Mouse (Mus musculus) neural tube, embryonic 12.5 days (tissue): ENCODE results near the gene E130218I03Rik. TPM values are rescaled to one million over a fixed set of nuclear protein-coding genes. Genes with fewer than 3 reads are reported as not detected.

ENCODE experiments used
- ATAC-seq: fragments of 200-750 bp; cut with Nextera tagmentation; 2 replicates; pipeline ENCODE4 v1.8.0; 2017; ENCODE audit warnings: low read depth, mild to moderate bottlenecking, moderate TSS enrichment, moderate library complexity; ENCODE audit not compliant: low FRiP score
- H3K27ac ChIP-seq: fragments of 300-500 bp; sonication (generic); 2 replicates; pipeline ENCODE4 v1.5.1; 2016
- H3K27me3 ChIP-seq: fragments of 300-500 bp; sonication (generic); replicated peaks from 2 replicates; pipeline ENCODE4 v1.6.1; 2016; ENCODE audit warnings: mild to moderate bottlenecking
- H3K36me3 ChIP-seq: fragments of 300-500 bp; sonication (generic); 2 replicates; pipeline ENCODE4 v1.6.1; 2016; ENCODE audit warnings: mild to moderate bottlenecking
- H3K4me1 ChIP-seq: fragments of 300-500 bp; sonication (generic); 2 replicates; pipeline ENCODE4 v1.6.1; 2016
- H3K4me2 ChIP-seq: fragments of 300-500 bp; sonication (generic); replicated peaks from 2 replicates; pipeline ENCODE4 v1.6.1; 2016; ENCODE audit warnings: mild to moderate bottlenecking
- H3K4me3 ChIP-seq: fragments of 300-500 bp; sonication (generic); 2 replicates; pipeline ENCODE4 v1.5.1; 2016
- H3K9ac ChIP-seq: fragments of 300-500 bp; sonication (generic); 2 replicates; pipeline ENCODE4 v1.6.1; 2016; ENCODE audit warnings: mild to moderate bottlenecking
- H3K9me3 ChIP-seq: fragments of 300-500 bp; sonication (generic); 2 replicates; pipeline ENCODE4 v1.6.1; 2016; ENCODE audit warnings: mild to moderate bottlenecking
- WGBS: fragments of 180-500 bp; shearing (Covaris S2); methylation state at CpG from one replicate; pipeline ENCODE4 v1.1.7; 2016; 5-methylcytosine and 5-hydroxymethylcytosine counted together
- polyA plus RNA-seq: library from polyadenylated mRNA; unstranded; fragments of >200 nt; fragmentation: Nextera tagmentation; extraction: Ambion mirVana; gene quantifications from 2 replicates; pipeline ENCODE4 v1.2.1, GENCODE M21; 2016

The E130218I03Rik gene
- polyA plus RNA-seq = 0.45 and 0.84 TPM in 2 replicates

DNA sequence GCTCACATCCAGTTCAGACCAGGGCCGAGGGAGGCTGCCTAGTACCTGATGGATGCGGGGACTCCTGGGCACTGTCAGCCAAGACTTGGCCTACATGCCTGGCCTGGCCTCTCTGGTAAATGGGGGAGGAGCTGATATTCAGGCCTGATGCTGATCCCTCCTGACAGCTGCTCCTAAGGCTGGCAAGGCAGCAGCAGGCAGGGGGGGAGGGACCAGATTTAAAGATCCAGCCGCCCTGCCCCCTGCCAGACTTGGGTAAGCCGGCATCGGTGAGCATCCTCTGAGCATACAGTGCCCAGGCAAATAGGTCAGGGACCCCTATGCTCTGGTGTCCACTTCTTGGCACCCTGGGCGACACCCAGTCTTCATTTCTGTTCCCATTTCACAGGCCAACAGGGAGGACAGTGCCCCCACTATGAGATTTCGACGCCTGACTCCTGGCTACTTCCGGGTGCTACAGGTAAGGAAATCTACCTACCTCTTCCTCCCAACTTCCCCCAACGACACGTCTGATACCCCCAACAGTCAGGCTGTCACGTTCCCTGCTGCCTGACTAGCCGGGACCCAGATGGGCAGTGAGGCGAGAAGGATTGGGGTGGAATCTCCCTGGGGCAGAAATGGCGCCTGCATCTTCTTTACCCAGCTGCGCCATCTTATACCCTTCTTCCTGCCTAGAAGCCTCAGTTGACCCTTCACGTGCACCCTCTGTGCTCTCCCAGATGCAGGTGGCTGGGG, at the start of gene E130218I03Rik:
Gene E130218I03Rik (plus strand): TSS at position 147 of the 735 bp plus-strand sequence.
- Histone ChIP-seq H3K9me3 (no peaks in the 10 kb centered on the region), H3K9ac (peak within 1 kb of the TSS; percentile 84; the same call in 1 of the 2 replicates), H3K4me3 (no peak within 1 kb of the TSS; the same call in 1 of the 2 replicates), H3K4me1 (peaks cover 24% of the 10 kb centered on the region), H3K27ac (no peak within 1 kb of the TSS), H3K36me3 (no peaks in the 10 kb centered on the region), H3K27me3 (peaks cover 21% of the 10 kb centered on the region), H3K4me2 (peak within 1 kb of the TSS; percentile 98)
- WGBS = 93% methylated on average over 17 of the region's 17 CpGs
- ATAC-seq = no peak

DNA sequence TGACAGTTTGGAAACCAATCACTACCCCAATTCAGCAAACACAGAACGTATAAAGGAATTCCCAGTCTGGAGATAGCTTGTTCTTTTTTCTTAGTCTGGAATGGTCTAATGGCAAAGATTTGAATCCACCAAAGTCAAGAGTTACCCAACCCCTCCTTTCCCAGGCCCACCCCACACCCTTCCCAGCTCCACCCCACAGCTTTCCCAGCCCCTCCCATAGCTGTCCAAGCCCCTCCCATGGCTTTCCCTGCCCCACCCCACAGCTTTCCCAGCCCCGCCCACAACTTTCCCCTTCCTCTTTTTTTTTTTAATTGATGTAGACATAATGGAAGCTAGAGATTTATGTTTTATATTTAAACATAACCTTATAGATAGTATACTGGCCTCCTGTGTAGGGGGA, 44.1 kb upstream of the E130218I03Rik start:
- no peak for ATAC-seq
- Histone ChIP-seq H3K4me1 (no peaks in the 10 kb centered on the region), H3K4me2 (no peak overlapping the region), H3K27ac (no peak overlapping the region), H3K9me3 (no peaks in the 10 kb centered on the region), H3K27me3 (no peaks in the 10 kb centered on the region), H3K4me3 (no peak overlapping the region), H3K9ac (no peak overlapping the region), H3K36me3 (no peaks in the 10 kb centered on the region)
- WGBS = 76% methylated on average over 2 of the region's 2 CpGs

DNA sequence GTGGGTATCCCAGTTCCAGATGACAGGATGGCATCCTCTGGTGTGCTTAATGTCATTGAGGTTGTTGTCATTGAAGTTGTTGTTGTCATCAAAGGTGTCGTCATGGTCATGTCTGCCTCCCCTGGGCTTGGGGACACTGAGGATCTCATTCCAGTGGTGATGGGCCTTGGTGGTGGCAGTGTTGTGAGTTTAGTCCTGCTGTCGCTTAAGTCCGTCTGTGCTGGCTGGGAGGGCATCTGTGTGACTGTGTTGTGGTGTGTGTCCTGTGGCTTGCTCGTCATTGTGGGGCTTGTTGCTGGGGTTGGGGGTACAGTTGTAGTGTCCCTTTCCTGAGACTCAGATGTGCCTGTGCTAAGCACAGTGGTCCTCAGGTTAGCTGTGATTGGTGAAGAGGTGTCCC, 40.6 kb upstream of the E130218I03Rik start, which contains the start of gene Gm7534:
Gene Gm7534 (minus strand): TSS at position 101 of the 400 bp plus-strand sequence.
- H3K27ac ChIP-seq = no peak within 1 kb of the TSS
- WGBS = 96% methylated on average over 4 of the region's 4 CpGs
- H3K9ac ChIP-seq = no peak within 1 kb of the TSS
- no peaks in the 10 kb centered on the region for H3K27me3 ChIP-seq
- no peak within 1 kb of the TSS for H3K4me3 ChIP-seq
- H3K36me3 ChIP-seq = no peaks in the 10 kb centered on the region
- H3K4me1 ChIP-seq = no peaks in the 10 kb centered on the region
- ATAC-seq = no peak
- no peaks in the 10 kb centered on the region for H3K9me3 ChIP-seq
- no peak within 1 kb of the TSS for H3K4me2 ChIP-seq

DNA sequence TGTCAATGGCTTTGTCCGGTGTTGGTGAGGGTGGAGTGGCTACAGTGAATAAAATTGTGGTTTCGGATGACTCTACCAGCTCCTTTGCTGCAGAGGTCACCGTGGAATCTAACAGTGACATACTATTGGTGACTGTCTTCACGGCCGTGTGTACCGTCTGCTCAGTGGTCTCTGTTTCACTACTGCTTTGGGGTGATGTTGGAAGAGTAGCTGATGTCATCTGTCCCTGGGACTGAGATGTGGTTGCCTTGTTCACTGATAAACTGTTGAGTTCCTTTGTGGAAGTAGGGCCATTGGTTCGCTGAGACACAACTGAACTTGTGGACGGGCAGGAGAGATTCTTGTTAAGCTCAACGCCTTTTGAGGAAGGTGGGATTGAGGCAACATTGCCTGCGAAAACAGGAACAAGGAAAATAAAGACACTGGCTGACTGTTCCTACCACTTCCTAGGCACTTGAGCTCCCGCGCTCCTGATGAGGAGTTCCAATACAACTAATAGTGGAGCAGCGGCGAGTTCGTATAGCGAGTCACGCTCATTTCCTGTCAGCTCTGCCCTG, 40.0 kb upstream of the E130218I03Rik start:
- Histone ChIP-seq H3K4me2 (no peak overlapping the region), H3K27me3 (no peaks in the 10 kb centered on the region), H3K9me3 (no peaks in the 10 kb centered on the region), H3K4me3 (no peak overlapping the region), H3K36me3 (no peaks in the 10 kb centered on the region), H3K4me1 (no peaks in the 10 kb centered on the region), H3K9ac (no peak overlapping the region), H3K27ac (no peak overlapping the region)
- 88% methylated on average over 17 of the region's 17 CpGs for WGBS
- ATAC-seq = no peak

DNA sequence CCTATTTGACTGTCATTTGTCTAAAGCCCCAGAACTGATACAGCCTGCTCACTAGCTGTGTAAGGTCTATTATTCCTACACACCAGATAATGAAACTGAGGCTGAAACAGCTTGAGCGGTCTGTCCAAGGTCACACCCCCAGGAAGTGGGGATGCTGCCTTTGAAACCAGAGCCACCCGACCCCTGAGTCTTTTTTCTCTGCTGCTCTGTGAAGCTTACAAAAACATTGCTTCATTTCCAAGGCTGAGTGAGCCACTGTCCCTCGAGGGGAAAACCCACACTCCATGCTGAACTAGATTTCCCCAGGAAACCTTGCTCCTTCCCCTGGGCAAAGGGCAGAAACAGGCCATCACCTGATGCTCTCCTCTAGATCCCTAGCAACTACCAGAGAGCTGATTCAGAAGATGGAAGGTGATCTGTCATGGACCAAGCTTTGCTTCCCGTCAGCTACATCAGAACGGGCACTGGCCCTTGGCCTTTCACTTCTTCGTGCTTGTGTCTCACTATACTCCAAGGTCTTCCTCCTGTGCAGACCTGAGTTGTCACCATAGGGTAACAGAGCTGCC, 36.9 kb upstream of the E130218I03Rik start:
- H3K27ac ChIP-seq = no peak overlapping the region
- no peak for ATAC-seq
- WGBS = 73% methylated on average over 6 of the region's 6 CpGs
- no peak overlapping the region for H3K4me2 ChIP-seq
- H3K4me3 ChIP-seq = no peak overlapping the region
- no peaks in the 10 kb centered on the region for H3K4me1 ChIP-seq
- H3K9me3 ChIP-seq = no peaks in the 10 kb centered on the region
- no peaks in the 10 kb centered on the region for H3K27me3 ChIP-seq
- H3K36me3 ChIP-seq = no peaks in the 10 kb centered on the region
- no peak overlapping the region for H3K9ac ChIP-seq

DNA sequence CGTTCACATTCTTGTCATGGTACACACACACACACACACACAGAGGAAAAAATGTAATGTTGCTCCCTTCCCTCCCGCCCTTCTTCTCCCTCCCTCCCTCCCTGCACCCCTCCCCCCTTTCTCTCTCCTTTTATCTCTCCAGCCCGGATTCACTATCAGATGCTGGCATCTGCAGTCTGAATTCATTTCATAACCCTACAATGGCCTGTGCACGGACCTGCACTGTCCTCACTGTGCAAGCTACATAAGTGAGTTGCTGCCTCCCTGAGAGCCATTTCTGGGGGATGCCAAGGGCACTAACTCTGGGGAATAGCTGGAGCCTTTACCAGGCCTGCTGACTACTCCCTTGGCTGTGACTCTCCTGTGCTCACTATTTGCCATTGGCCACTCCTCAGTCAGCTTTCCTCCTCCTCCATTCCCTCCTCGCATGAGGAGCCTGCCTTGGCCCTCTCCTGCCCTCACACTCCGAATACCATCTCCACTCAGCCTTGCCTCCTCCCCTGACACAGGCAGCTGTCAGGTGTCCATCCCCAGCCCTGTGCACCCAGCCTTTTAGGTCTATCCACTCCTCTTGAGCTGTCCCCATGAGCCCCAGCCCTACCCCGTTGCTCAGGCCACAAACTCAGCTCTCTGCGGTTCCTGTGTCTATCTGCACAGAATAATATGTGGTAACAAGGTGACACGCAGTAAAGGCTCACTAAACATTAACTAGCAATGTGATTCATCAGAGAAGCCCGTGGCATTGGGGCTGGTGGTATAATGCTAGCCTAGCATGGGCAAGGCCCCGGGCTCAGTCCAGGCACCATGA, 20.5 kb upstream of the E130218I03Rik start:
- ATAC-seq = no peak
- Histone ChIP-seq H3K27me3 (no peaks in the 10 kb centered on the region), H3K4me3 (no peak overlapping the region), H3K4me1 (no peaks in the 10 kb centered on the region), H3K36me3 (no peaks in the 10 kb centered on the region), H3K9ac (no peak overlapping the region), H3K4me2 (no peak overlapping the region), H3K27ac (no peak overlapping the region), H3K9me3 (no peaks in the 10 kb centered on the region)
- WGBS = 67% methylated on average over 11 of the region's 11 CpGs

DNA sequence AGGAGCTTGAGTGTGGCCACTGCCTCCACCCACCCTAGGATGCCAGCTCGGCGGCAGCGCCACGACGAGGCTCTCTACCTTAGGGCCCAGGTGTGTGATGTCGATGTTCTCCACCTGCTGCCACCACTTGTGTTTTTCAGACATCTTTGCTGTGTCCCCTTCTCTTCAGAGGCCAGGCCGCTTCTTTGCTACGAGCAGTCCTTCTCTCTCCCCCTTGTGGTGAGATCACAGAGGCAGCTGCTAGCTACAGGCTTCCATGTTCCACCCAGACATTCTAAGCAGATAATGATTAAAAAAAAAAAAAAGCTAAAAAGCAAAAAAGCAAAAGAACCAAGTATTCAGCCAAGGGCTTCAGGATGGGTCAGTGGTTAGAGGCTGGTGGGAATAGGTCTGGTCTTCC, 16.3 kb upstream of the E130218I03Rik start, which contains the start of gene Catsper4:
Gene Catsper4 (minus strand): TSS at position 190 of the 400 bp plus-strand sequence.
- ATAC-seq = no peak
- H3K9me3 ChIP-seq = no peaks in the 10 kb centered on the region
- no peaks in the 10 kb centered on the region for H3K4me1 ChIP-seq
- H3K27me3 ChIP-seq = no peaks in the 10 kb centered on the region
- no peak within 1 kb of the TSS for H3K4me2 ChIP-seq
- no peak within 1 kb of the TSS for H3K4me3 ChIP-seq
- H3K27ac ChIP-seq = no peak within 1 kb of the TSS
- H3K36me3 ChIP-seq = no peaks in the 10 kb centered on the region
- whole genome bisulfite sequencing = 77% methylated on average over 8 of the region's 8 CpGs
- H3K9ac ChIP-seq = no peak within 1 kb of the TSS

DNA sequence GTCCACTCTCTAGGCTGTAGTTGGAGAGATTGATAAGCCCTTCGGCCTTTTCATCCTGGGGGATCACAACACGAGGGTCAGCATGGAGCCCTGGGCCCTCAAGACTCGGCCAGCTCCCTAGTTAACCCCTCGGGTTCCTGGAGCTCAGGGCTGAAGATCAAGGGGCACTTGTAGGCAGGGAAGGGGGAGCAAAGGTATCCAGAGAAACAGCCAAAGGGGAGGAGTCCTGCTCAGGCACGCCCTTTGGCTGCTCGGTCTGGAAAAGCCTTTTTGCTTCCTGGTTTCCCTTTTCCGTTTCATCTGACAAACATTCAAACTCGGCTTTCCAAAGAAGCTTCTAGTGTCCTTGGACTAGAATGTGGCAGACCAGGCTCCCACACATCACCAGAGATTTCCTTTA, 13.0 kb upstream of the E130218I03Rik start:
- no peak overlapping the region for H3K4me3 ChIP-seq
- H3K36me3 ChIP-seq = no peaks in the 10 kb centered on the region
- 40% methylated on average over 8 of the region's 8 CpGs for WGBS
- no peak overlapping the region for H3K9ac ChIP-seq
- H3K27ac ChIP-seq = no peak overlapping the region
- no peaks in the 10 kb centered on the region for H3K9me3 ChIP-seq
- no peak for ATAC-seq
- H3K4me1 ChIP-seq = no peaks in the 10 kb centered on the region
- no peak overlapping the region for H3K4me2 ChIP-seq
- H3K27me3 ChIP-seq = no peaks in the 10 kb centered on the region

DNA sequence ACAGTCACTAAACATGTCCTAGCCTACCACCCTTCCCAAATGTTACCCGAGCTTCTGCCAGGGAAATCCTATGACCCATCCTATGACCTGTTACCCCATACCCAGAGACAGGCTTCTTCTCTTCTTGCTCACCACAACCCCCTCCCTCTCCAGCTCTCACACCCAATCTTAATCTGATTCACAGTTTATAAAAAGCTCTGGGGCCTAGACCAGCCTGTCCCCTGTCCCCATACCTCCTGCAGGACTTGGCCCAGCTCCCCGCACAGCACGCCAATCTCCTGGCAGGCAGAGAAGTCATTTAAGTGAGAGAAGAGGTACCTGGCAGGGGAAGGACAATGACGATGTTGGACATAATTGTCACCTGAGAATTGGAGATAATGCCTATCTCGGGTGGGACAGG, 8.6 kb upstream of the E130218I03Rik start:
- no peaks in the 10 kb centered on the region for H3K4me1 ChIP-seq
- ATAC-seq = no peak
- H3K27me3 ChIP-seq = peaks cover 25% of the 10 kb centered on the region
- H3K36me3 ChIP-seq = no peaks in the 10 kb centered on the region
- no peak overlapping the region for H3K9ac ChIP-seq
- H3K4me2 ChIP-seq = no peak overlapping the region
- no peak overlapping the region for H3K4me3 ChIP-seq
- WGBS = 87% methylated on average over 5 of the region's 5 CpGs
- no peak overlapping the region for H3K27ac ChIP-seq
- H3K9me3 ChIP-seq = no peaks in the 10 kb centered on the region

DNA sequence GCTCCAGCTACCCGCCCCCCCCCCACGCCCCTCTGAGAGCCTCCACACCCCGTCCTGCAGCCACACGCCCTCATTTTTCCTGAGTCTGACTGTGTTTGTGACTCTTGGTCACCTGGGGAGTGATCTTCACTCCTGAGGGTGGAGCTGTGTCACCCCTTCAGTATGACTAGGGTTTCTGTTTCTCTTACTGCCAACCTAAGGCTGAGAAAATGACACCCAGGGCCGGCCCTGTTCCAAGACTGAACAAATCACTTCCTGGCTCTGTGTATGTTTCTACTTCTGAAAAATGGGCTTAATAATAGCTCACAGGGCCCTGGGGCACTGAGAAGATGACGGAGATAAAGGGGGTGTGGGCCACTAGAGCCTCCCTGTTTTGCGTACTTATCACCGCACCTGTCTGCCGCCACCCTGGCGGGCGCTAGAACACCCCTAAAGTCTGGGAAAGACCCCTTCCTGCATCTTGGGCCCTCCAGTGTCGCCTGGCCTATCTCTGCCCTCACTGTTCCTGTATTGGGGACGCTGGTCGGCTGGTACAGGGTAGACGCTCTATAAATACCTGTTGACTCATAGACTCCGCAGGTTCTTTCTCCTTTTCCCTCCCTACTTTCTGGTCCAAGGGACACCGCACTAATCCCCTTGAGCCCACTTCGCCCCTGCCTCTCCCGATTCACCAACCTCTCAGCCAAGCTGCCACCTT, 5.7 kb upstream of the E130218I03Rik start:
- Histone ChIP-seq H3K4me2 (peak overlapping the region; percentile 16; the same call in 1 of the 2 replicates), H3K36me3 (no peaks in the 10 kb centered on the region), H3K27ac (no peak overlapping the region), H3K9ac (no peak overlapping the region), H3K9me3 (no peaks in the 10 kb centered on the region), H3K27me3 (peaks cover 25% of the 10 kb centered on the region), H3K4me3 (no peak overlapping the region), H3K4me1 (no peaks in the 10 kb centered on the region)
- no peak for ATAC-seq
- WGBS = 30% methylated on average over 19 of the region's 19 CpGs

DNA sequence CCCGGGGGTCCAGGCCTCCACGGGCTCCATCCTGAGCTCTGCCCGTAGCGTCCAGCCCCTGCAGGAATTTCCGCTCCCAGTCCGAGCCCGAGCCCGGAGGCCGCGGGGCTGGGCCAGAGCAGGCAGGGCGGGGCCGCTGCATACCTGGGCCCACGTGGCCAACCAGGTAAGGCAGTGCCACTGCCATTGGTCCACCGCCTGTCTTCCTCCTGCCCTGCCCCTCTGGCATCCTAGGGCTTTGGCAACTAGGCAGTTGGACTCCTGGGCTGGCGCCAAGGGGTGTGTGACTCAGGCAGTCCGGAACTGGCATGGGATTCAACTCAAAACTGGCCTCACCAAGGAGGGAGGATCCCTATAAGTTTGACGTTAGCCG, 5.2 kb upstream of the E130218I03Rik start, which contains the start of gene Cnksr1:
Gene Cnksr1 (minus strand): TSS at position 121 of the 373 bp plus-strand sequence.
- H3K9me3 ChIP-seq = no peaks in the 10 kb centered on the region
- H3K9ac ChIP-seq = no peak within 1 kb of the TSS
- no peak for ATAC-seq
- no peaks in the 10 kb centered on the region for H3K36me3 ChIP-seq
- H3K4me3 ChIP-seq = no peak within 1 kb of the TSS
- H3K4me2 ChIP-seq = peak within 1 kb of the TSS; percentile 16; the same call in 1 of the 2 replicates
- H3K4me1 ChIP-seq = no peaks in the 10 kb centered on the region
- H3K27me3 ChIP-seq = peaks cover 25% of the 10 kb centered on the region
- H3K27ac ChIP-seq = no peak within 1 kb of the TSS
- 1% methylated on average over 18 of the region's 18 CpGs for WGBS
